Mouse (Mus musculus) A20 (cell line): Measurements from ENCODE around the gene Rsg1.

Source experiments
- DNase-seq: peaks from one replicate; pipeline ENCODE4 v3.0.0-alpha.2; 2011; ENCODE audit warnings: low read depth, low spot score

Gene Rsg1

DNA sequence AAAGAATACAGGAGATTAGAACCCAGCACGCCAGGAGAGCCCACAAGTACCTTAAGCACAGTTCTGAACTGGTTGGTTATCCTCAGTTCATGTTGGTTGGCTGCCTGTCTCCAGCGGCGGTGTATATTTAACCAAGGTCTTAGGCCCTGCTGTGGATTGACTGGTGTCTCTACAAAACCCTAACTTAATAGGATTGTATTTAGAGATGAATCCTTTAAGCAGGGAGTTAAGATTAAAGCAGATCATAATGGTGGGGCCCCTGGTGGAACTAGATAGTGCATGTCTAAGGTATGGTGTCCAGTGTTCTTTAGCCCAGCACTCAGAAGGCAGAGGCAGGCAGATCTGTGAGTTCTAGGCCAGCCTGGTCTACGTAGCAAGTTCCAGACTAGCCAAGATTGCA is 2.1 kb upstream of the Rsg1 start:
- DNase-seq, result no peak

DNA sequence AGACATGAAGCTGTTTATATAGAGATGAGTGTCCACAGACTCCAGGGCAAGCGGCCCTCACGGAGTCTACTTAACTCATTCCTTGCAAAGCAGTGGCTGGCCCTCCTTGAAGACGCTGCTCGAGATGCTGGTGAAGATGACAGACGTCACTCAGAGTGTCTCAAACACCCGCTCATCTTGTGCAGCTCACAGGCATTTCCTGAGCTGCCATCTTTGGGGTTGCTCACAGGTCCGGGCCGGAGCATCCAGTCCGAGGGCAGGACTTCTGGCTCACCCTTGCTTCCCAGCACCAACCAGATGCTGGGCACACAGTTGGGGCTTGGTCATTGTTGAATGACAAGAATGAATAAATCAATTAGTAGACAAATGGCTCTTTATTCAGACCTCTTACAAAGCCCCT is 864 bp upstream of the Rsg1 start:
- no peak for DNase-seq

DNA sequence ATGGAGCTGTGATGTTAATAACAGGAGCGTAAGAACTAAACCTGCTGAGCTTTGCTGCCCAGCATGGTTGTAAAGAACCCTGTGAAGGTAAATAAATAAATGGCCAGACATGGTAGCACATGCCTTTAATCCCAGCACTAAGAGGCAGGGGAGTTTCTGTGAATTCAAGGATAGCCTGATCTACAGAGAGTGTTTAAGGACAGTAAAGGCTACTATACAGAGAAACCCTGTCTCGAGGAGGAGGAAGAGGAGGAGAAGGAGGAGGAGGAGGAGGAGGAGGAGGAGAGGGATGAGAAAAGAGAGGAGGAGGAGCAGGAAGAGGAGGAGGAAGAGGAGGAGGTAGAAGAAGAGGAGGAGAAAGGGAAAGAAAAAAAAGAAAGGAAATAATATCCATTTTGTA is 414 bp upstream of the Rsg1 start:
- DNase-seq, result no peak

GRCm38 (mm10) chr4:141214337-141214851 is 638 bp downstream of the Rsg1 start:
- DNase-seq, result peak; percentile 86

GRCm38 (mm10) chr4:141219583-141220213 is 5.9 kb downstream of the Rsg1 start:
- no peak for DNase-seq

- peak; percentile 58 for DNase-seq
Measured at GRCm38 (mm10) chr4:141221848-141222247, 8.1 kb downstream of the Rsg1 start.

DNA sequence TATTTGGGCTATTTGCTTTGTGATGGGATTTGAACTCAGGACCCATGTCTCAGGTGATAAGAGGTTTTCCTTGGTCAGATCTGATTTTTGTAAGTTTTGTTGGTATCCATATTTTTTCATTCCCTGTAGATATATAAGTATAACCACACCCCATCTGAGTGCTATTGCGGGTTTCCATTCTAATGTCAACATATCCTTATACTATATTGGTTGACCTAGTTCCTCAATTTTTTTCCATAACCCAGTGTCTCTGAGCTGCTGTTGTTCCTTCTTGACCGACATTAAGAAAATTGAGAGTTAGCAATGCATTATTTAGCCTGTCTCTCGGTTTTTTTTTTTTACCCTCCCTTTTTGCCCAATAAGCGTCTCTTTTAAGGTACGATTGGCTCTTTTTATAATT is 9.0 kb downstream of the Rsg1 start:
- DNase-seq, result no peak

DNA sequence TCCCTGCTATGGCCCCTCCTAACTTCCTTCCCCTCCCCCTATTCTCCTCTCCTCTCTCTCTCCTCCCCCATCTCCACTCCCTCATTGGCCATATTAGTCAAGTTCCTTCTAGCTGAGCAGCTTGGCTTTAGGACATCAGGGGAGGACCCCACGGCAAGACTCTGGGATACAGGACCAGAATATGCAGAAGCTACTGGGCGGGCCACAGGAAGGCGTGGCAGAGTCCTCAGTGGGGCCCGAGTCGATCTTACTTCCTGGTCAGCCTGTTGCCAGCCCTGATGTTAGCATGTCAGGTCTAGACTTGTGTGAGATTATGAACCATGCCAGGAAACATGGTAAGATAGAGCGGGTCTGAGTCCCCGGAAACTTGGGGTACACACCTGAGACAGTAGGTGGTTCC is 14.9 kb downstream of the Rsg1 start:
- DNase-seq, result no peak

DNA sequence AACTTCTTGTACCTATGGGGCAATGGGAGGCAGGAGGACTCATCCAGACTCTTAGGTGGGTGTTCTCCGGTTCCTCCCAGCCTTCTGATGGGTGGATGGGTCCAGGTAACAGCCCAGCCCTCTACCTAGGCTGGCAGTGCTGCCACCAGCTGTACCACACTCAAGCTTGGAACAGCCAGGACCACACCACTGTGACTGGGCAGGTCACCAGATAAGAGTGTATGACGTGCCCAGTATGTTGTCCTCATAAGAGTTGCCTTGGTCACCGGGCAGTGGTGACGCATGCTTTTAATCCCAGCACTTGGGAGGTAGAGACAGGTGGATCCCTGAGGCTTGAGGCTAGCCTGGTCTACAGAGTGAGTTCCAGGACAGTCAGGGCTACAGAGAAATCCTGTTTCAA is 19.4 kb downstream of the Rsg1 start:
- DNase-seq, result no peak

DNA sequence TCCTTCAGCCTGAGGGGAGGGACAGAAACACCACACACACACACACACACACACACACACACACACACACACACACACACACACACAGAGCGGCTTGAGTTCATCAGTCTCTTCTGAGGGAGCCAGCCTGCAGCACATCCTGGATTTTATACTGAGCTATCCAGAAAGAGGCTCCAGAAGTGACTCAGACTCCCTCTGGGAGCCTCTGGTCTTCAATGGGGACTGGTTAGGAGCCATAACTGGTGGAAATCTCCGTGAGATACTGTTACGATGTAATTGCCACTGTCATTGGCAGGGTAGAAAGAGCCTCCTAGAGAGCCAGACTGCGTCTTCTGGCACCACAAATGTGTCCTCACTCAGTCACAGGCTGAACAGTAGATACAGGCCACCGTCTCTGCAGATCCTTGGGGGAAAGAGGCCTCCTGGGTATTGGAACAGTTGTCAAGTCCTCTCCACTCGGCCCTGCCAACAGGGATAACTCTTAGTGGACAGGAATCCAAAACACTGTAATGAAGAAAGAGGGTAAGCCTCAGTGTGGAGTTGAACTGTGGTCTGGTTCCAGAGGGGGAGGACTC is 21.9 kb downstream of the Rsg1 start:
- DNase-seq, result no peak

- no peak for DNase-seq
Measured at GRCm38 (mm10) chr4:141236856-141237255, 23.1 kb downstream of the Rsg1 start.

- DNase-seq, result no peak
Measured at GRCm38 (mm10) chr4:141238492-141239387, 25.0 kb downstream of the Rsg1 start.

- peak; percentile 84 for DNase-seq
Measured at GRCm38 (mm10) chr4:141239388-141240125, 25.8 kb downstream of the Rsg1 start, which contains the start of gene Arhgef19. Arhgef19 (plus strand) TSS chr4:141239499.

DNA sequence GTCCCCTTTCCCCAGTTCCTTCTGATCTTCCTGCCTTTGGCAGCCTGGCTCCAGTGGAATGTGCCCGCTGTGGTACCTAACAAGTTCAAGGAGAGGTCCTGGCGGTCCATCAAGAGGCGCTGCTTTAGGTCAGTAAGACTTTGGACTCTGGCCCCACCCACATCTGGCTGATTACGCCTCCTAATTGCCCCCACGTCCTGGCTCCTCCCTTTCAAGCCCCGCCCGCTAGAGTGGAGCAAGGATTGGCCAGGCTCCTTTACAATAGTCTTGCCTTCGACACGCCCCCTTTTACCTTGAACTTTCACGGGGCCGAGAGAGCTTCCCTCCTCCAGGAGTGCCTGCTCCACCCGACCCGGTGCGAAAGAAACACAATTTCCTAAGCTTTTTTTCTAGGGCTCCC is 26.9 kb downstream of the Rsg1 start:
- peak; percentile 55 for DNase-seq

- DNase-seq, result no peak
Measured at GRCm38 (mm10) chr4:141241861-141242260, 28.1 kb downstream of the Rsg1 start.

DNA sequence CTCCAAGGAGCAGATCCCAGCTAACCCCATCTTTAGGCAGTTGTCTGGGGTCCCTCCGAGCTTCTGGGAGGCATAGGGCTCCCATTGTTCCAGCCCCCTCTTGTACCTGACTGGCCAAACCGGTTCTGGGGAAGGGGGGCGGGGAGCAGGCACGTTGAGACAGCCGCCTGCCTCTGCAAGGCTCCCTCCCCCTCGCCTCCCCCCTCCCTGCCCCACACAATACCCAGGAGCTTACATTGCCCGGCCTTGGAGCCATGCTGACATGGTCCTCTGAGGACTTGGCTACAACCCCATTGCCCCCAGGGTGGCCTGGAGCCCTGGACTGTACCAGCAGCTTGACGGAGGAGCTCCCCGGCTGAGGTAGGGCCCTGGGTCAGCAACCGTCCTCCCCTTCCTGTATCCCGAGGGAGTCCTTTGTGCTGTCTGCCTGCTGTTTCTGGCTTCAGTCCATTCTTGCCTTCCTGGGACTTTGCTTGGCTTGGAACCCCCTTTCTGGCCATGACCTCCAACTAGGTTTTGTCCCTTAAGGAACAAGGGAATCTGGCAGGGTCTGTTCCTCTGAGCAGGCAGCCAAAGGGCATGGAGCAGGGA is 29.0 kb downstream of the Rsg1 start:
- no peak for DNase-seq

GRCm38 (mm10) chr4:141243636-141244035 is 29.9 kb downstream of the Rsg1 start:
- no peak for DNase-seq

GRCm38 (mm10) chr4:141244401-141244800 is 30.6 kb downstream of the Rsg1 start:
- DNase-seq, result no peak

DNA sequence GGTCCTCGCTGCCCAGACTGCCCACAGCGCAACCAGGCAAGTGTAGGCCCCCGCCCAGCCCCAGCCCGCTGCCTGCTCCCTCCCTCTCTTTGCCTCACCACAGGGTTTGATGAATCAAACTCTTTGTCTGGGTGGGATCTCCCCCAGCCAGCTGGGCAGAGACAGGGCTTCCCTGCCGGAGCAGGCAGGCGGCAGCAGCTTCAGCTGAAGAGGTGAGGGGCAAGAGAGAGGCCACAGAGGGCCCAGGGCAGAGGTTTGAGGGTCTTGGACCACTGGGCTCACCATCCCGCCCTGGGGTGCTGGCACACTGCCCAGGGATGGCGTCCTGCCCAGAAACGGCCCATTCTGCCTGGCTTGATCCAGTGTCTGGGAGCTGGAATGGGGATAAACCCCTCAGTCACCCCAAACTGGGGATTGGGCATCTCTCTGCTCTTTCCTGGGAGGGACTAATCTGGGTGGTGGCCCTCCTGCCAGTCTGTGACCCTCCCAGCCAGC is 31.2 kb downstream of the Rsg1 start:
- no peak for DNase-seq

- DNase-seq, result no peak
Measured at GRCm38 (mm10) chr4:141246089-141246997, 32.6 kb downstream of the Rsg1 start.
